In genomic region chr6:52008757-52009156, GRCm38 (mm10) we compare ENCODE assay signal across 19 mouse cellular contexts. TPM values are rescaled to one million over a fixed set of nuclear protein-coding genes. Genes with fewer than 3 reads are reported as not detected.
DNase-seq lines count a peak whose midpoint lies in the region; ATAC-seq and TF ChIP-seq lines count a peak whose summit lies in the region.
"Had no signal": no experiment of that assay in that cellular context is flagged by ENCODE, and none has a peak within 500 bp of the region (broad histone marks: within the 10 kb centered on the region; RNA-seq: fewer than 3 reads in every experiment).

No protein-coding gene starts in this region.

- H3K4me3 ChIP-seq in gastrocnemius, adult 2 months = no peak overlapping the region
- no peak overlapping the region for H3K4me3 ChIP-seq in kidney, embryonic 16.5 days (ENCODE audit: low read length)
- no peak overlapping the region for H3K4me3 ChIP-seq in neural tube, embryonic 12.5 days
- H3K4me3 ChIP-seq in neural tube, embryonic 15.5 days (replicated peaks) = no peak overlapping the region
- H3K4me3 ChIP-seq in stomach, postnatal 0 days (ENCODE audit: low read depth, low read length) = no peak overlapping the region
- H3K4me3 ChIP-seq: erythroblast, embryonic 14.5 days; left cerebral cortex, adult 2 months; limb, embryonic 12.5 days; myocyte had no signal

- peak; percentile 4; the same call in 1 of the 2 replicates for TF ChIP-seq CTCF in gastrocnemius, adult 2 months (IDR thresholded peaks at IDR 0.05)
- peak; percentile 53 for TF ChIP-seq CTCF in stomach, postnatal 0 days (IDR thresholded peaks at IDR 0.05; ENCODE audit: low read depth)

- no peak overlapping the region for H3K9ac ChIP-seq in kidney, embryonic 16.5 days (replicated peaks; ENCODE audit: low read length)
- no peak overlapping the region for H3K9ac ChIP-seq in neural tube, embryonic 12.5 days
- no peak overlapping the region for H3K9ac ChIP-seq in neural tube, embryonic 15.5 days (replicated peaks)
- H3K9ac ChIP-seq in stomach, postnatal 0 days (ENCODE audit: low read length) = no peak overlapping the region
- H3K9ac ChIP-seq: limb, embryonic 12.5 days had no signal

- 50% methylated on average over 3 of the region's 3 CpGs for WGBS in kidney, embryonic 16.5 days
- 39% methylated on average over 3 of the region's 3 CpGs for WGBS in neural tube, embryonic 12.5 days
- whole genome bisulfite sequencing in neural tube, embryonic 15.5 days = 36% methylated on average over 3 of the region's 3 CpGs
- 53% methylated on average over 3 of the region's 3 CpGs for WGBS in stomach, postnatal 0 days

- TF ChIP-seq EP300 in stomach, postnatal 0 days (optimal IDR thresholded peaks at IDR 0.05) = no peak

- intact Hi-C loops in gastrocnemius, adult 2 months (cut with DNase I) = loop anchor here (5.0 kb wide), 1 partner anchor 831 kb away; no protein-coding TSS in a partner anchor

- H3K4me2 ChIP-seq in kidney, embryonic 16.5 days (replicated peaks; ENCODE audit: low read depth, low read length) = no peak overlapping the region
- peak overlapping the region; percentile 43; the same call in 1 of the 2 replicates for H3K4me2 ChIP-seq in neural tube, embryonic 12.5 days (replicated peaks)
- no peak overlapping the region for H3K4me2 ChIP-seq in neural tube, embryonic 15.5 days
- H3K4me2 ChIP-seq in stomach, postnatal 0 days (replicated peaks; ENCODE audit: low read depth) = no peak overlapping the region
- H3K4me2 ChIP-seq: limb, embryonic 12.5 days had no signal

- H3K9me3 ChIP-seq in kidney, embryonic 16.5 days (ENCODE audit: low read length) = no peaks in the 10 kb centered on the region
- no peaks in the 10 kb centered on the region for H3K9me3 ChIP-seq in neural tube, embryonic 12.5 days
- H3K9me3 ChIP-seq in neural tube, embryonic 15.5 days (replicated peaks) = no peaks in the 10 kb centered on the region
- no peaks in the 10 kb centered on the region for H3K9me3 ChIP-seq in stomach, postnatal 0 days (ENCODE audit: control insufficient read depth, low read length)
- H3K9me3 ChIP-seq: limb, embryonic 12.5 days had no signal

- no peak overlapping the region for H3K27ac ChIP-seq in gastrocnemius, adult 2 months
- no peak overlapping the region for H3K27ac ChIP-seq in kidney, embryonic 16.5 days (ENCODE audit: low read length)
- no peak overlapping the region for H3K27ac ChIP-seq in neural tube, embryonic 12.5 days
- no peak overlapping the region for H3K27ac ChIP-seq in neural tube, embryonic 15.5 days (replicated peaks)
- no peak overlapping the region for H3K27ac ChIP-seq in stomach, postnatal 0 days (replicated peaks)
- H3K27ac ChIP-seq: left cerebral cortex, adult 2 months; limb, embryonic 12.5 days had no signal

- peaks cover 28% of the 10 kb centered on the region for H3K27me3 ChIP-seq in kidney, embryonic 16.5 days (ENCODE audit: insufficient read depth, low read length)
- H3K27me3 ChIP-seq in neural tube, embryonic 12.5 days (replicated peaks) = no peaks in the 10 kb centered on the region
- no peaks in the 10 kb centered on the region for H3K27me3 ChIP-seq in neural tube, embryonic 15.5 days (replicated peaks)
- 0 out of 2 replicates have a peak, but pooled peaks cover 3% of the 10 kb centered on the region for H3K27me3 ChIP-seq in stomach, postnatal 0 days (ENCODE audit: control insufficient read depth, insufficient read depth, low read length)

- peaks cover 20% of the 10 kb centered on the region for H3K4me1 ChIP-seq in kidney, embryonic 16.5 days (ENCODE audit: insufficient read depth, low read length)
- H3K4me1 ChIP-seq in neural tube, embryonic 12.5 days = peaks cover 42% of the 10 kb centered on the region
- H3K4me1 ChIP-seq in neural tube, embryonic 15.5 days = peaks cover 44% of the 10 kb centered on the region
- no peaks in the 10 kb centered on the region for H3K4me1 ChIP-seq in stomach, postnatal 0 days (replicated peaks; ENCODE audit: control insufficient read depth, insufficient read depth)

- ATAC-seq in kidney, embryonic 16.5 days (ENCODE audit: low FRiP score, low TSS enrichment) = no peak
- no peak for ATAC-seq in neural tube, embryonic 12.5 days (ENCODE audit: low FRiP score, low read depth)
- no peak for ATAC-seq in neural tube, embryonic 15.5 days (ENCODE audit: low FRiP score)
- no peak for ATAC-seq in stomach, postnatal 0 days (ENCODE audit: low FRiP score, low TSS enrichment)
- ATAC-seq: forebrain, embryonic 16.5 days had no signal

- no peaks in the 10 kb centered on the region for H3K36me3 ChIP-seq in kidney, embryonic 16.5 days (ENCODE audit: insufficient read depth, low read length)
- H3K36me3 ChIP-seq in neural tube, embryonic 12.5 days = no peaks in the 10 kb centered on the region
- H3K36me3 ChIP-seq in neural tube, embryonic 15.5 days = no peaks in the 10 kb centered on the region
- H3K36me3 ChIP-seq in stomach, postnatal 0 days (ENCODE audit: control insufficient read depth, insufficient read depth, low read length) = no peaks in the 10 kb centered on the region
- H3K36me3 ChIP-seq: limb, embryonic 12.5 days had no signal

- DNase-seq in gastrocnemius, adult 2 months = no peak
- DNase-seq in gastrocnemius, postnatal 10 days = no peak
- peak; percentile 44 for DNase-seq in kidney, adult 9 months
- DNase-seq in stomach, postnatal 0 days (ENCODE audit: low spot score) = no peak
- no peak for DNase-seq in urinary bladder, postnatal 4 days (ENCODE audit: low spot score in 2 of 2)
- DNase-seq: adrenal gland, postnatal 10 days; B cell, adult 2 months; cerebellum, adult 8-10 months; lung, adult 18-20 months; right cerebral cortex, postnatal 4 days; thymus, adult 18-20 months had no signal

RNA-seq across cellular contexts. Expression of gene Skap2, which starts 3.6 kb away (rescaled TPM):
- 1 to 10 TPM; 1.9 to 4.0 TPM for total RNA-seq in gastrocnemius, adult 2 months (2021)
- 1 to 10 TPM; 6.1 to 9.1 TPM for total RNA-seq in gastrocnemius, postnatal 10 days (2021)
- polyA plus RNA-seq in kidney, embryonic 16.5 days (2015; fragmentation: Nextera tagmentation; extraction: Ambion mirVana) = 35.4 and 36.8 TPM in 2 replicates
- polyA plus RNA-seq in neural tube, embryonic 12.5 days (2016; fragmentation: Nextera tagmentation; extraction: Ambion mirVana) = 57.3 and 60.8 TPM in 2 replicates
- 29.5 and 30.1 TPM in 2 replicates for polyA plus RNA-seq in neural tube, embryonic 15.5 days (2015; fragmentation: Nextera tagmentation; extraction: Ambion mirVana)
- 26.8 and 27.3 TPM in 2 replicates for polyA plus RNA-seq in stomach, postnatal 0 days (2015; fragmentation: Nextera tagmentation; extraction: Ambion mirVana)
